Mouse (Mus musculus) intestine, postnatal 0 days (tissue): Measurements from ENCODE around the gene Atrnl1. TPM values are rescaled to one million over a fixed set of nuclear protein-coding genes. Genes with fewer than 3 reads are reported as not detected.

Experiments used
- ATAC-seq: fragments of 200-750 bp; cut with Nextera tagmentation; 2 replicates; pipeline ENCODE4 v1.8.0; 2017; ENCODE audit warnings: mild to moderate bottlenecking, moderate TSS enrichment, moderate library complexity
- H3K27ac ChIP-seq: fragments of 300-500 bp; sonication (generic); 2 replicates; pipeline ENCODE4 v1.5.1; 2014; ENCODE audit warnings: mild to moderate bottlenecking, low read depth, low read length, moderate library complexity
- H3K27me3 ChIP-seq: fragments of 300-500 bp; sonication (generic); replicated peaks from 2 replicates; pipeline ENCODE4 v1.6.1; 2014; ENCODE audit warnings: low read length, mixed read lengths; ENCODE audit not compliant: control insufficient read depth, insufficient read depth
- H3K36me3 ChIP-seq: fragments of 300-500 bp; sonication (generic); 2 replicates; pipeline ENCODE4 v1.6.1; 2014; ENCODE audit warnings: mild to moderate bottlenecking, moderate library complexity; ENCODE audit not compliant: control insufficient read depth, insufficient read depth
- H3K4me1 ChIP-seq: fragments of 300-500 bp; sonication (generic); replicated peaks from 2 replicates; pipeline ENCODE4 v1.6.1; 2014; ENCODE audit warnings: antibody characterized with exemption, low read length, mixed read lengths; ENCODE audit not compliant: control insufficient read depth, insufficient read depth
- H3K4me2 ChIP-seq: fragments of 300-500 bp; sonication (generic); replicated peaks from 2 replicates; pipeline ENCODE4 v1.6.1; 2014; ENCODE audit warnings: low read depth, mild to moderate bottlenecking, moderate library complexity
- H3K4me3 ChIP-seq: fragments of 300-500 bp; sonication (generic); 2 replicates; pipeline ENCODE4 v1.5.1; 2014; ENCODE audit warnings: low read depth, low read length
- H3K9ac ChIP-seq: fragments of 300-500 bp; sonication (generic); 2 replicates; pipeline ENCODE4 v1.6.1; 2014; ENCODE audit warnings: mild to moderate bottlenecking, low read depth, low read length
- H3K9me3 ChIP-seq: fragments of 300-500 bp; sonication (generic); 2 replicates; pipeline ENCODE4 v1.6.1; 2016; ENCODE audit warnings: mixed run types; ENCODE audit not compliant: control insufficient read depth
- CTCF ChIP-seq: sonication (generic); IDR thresholded peaks from 2 replicates; pipeline ENCODE4 v1.5.1; 2016; ENCODE audit warnings: low read depth, mild to moderate bottlenecking, control low read depth, antibody characterized with exemption, moderate library complexity
- WGBS: fragments of 180-500 bp; shearing (Covaris S2); extraction: QIAGEN DNeasy Blood & Tissue Kit; methylation state at CpG from one replicate; pipeline ENCODE4 v1.1.7; 2014; 5-methylcytosine and 5-hydroxymethylcytosine counted together
- polyA plus RNA-seq: library from polyadenylated mRNA; unstranded; fragments of >200 nt; fragmentation: Nextera tagmentation; extraction: Ambion mirVana; gene quantifications from 2 replicates; pipeline ENCODE4 v1.2.1, GENCODE M21; 2015

Gene Atrnl1
- polyA plus RNA-seq, 1 experiment from 2014 or later, result 2.6 TPM

GRCm38 (mm10) chr19:57942281-57942680 is 331.4 kb downstream of the Atrnl1 start:
- WGBS, result 89% methylated on average over 14 of the region's 14 CpGs
- H3K27me3 ChIP-seq, result no peaks in the 10 kb centered on the region
- peaks cover 2% of the 10 kb centered on the region; the same call in 1 of the 2 replicates for H3K36me3 ChIP-seq
- H3K27ac ChIP-seq, result no peak overlapping the region
- H3K4me2 ChIP-seq, result no peak overlapping the region
- no peak for TF ChIP-seq CTCF
- no peaks in the 10 kb centered on the region for H3K9me3 ChIP-seq
- no peaks in the 10 kb centered on the region for H3K4me1 ChIP-seq
- ATAC-seq, result no peak
- H3K9ac ChIP-seq, result no peak overlapping the region
- no peak overlapping the region for H3K4me3 ChIP-seq

DNA sequence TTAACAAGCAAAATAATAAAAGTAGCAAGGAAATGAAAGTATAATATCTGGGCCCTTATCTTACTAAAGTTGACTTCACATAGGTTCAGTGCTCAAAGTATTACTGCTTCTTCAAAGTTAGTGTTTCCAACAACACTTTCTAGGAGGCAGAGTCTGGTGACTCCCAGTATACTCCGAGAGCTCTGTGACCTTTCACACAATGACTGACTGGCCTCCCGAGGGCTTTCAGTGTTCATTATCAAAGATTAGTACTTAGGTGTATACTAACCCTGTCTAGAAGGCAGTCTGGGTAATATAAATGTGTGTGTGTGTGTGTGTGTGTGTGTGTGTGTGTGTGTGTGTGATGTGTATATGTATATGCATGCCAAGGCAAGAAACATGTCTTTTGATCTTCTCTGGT is 332.5 kb downstream of the Atrnl1 start:
- no peak for TF ChIP-seq CTCF
- Histone ChIP-seq H3K27me3 (no peaks in the 10 kb centered on the region), H3K4me2 (no peak overlapping the region), H3K9ac (no peak overlapping the region), H3K9me3 (no peaks in the 10 kb centered on the region), H3K27ac (no peak overlapping the region), H3K4me3 (no peak overlapping the region), H3K36me3 (no peaks in the 10 kb centered on the region), H3K4me1 (no peaks in the 10 kb centered on the region)
- peak; percentile 61 for ATAC-seq
- WGBS, result 37% methylated on average over 2 of the region's 2 CpGs

DNA sequence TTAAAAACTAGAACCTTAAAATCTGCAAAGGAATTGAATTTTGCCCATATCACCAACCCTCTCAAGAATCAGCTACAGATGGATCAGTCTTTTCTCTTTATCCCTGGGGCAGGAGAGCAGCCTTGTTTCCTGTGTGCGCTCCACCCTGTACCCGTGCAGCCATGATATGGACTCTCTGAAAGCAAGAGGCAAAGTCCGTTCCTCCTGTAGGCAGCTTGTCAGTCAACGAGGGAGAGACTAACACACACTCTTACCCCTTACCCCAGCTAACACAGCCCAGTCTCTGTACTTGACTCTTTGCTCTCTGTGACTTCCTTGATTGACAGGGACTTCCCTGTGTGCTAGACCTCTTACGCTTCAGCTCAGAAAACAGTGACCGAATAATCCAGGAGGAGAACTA is 333.8 kb downstream of the Atrnl1 start:
- no peaks in the 10 kb centered on the region for H3K36me3 ChIP-seq
- TF ChIP-seq CTCF, result no peak
- no peak overlapping the region for H3K4me3 ChIP-seq
- peak; percentile 90 for ATAC-seq
- no peaks in the 10 kb centered on the region for H3K4me1 ChIP-seq
- H3K4me2 ChIP-seq, result no peak overlapping the region
- 52% methylated on average over 6 of the region's 6 CpGs for WGBS
- no peaks in the 10 kb centered on the region for H3K9me3 ChIP-seq
- H3K9ac ChIP-seq, result no peak overlapping the region
- H3K27ac ChIP-seq, result peak overlapping the region; percentile 42; the same call in 1 of the 2 replicates
- no peaks in the 10 kb centered on the region for H3K27me3 ChIP-seq

GRCm38 (mm10) chr19:57945626-57946250 is 334.9 kb downstream of the Atrnl1 start:
- no peak for ATAC-seq
- WGBS, result 84% methylated on average over 4 of the region's 4 CpGs
- Histone ChIP-seq H3K4me2 (no peak overlapping the region), H3K27me3 (no peaks in the 10 kb centered on the region), H3K36me3 (no peaks in the 10 kb centered on the region), H3K4me3 (no peak overlapping the region), H3K27ac (no peak overlapping the region), H3K9ac (no peak overlapping the region), H3K9me3 (no peaks in the 10 kb centered on the region), H3K4me1 (no peaks in the 10 kb centered on the region)
- no peak for TF ChIP-seq CTCF

DNA sequence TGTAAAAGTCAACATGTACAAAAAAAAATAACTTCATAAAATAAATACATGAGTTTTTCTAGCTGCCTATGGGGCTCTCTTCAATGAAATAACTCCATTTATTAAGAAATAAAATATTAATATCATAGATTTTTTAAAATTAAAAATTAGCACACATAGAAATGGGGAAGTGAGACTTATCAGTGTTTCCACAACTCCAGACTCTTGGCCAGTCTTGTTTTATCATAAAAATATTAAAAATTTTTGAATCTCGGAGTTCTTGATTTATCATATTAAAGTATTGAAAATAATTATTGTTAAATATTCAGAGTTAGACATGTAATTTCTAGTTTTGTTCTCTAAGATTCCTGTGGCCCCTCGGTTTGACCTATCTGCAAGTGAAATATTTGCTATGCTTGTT is 337.7 kb downstream of the Atrnl1 start:
- Histone ChIP-seq H3K4me2 (no peak overlapping the region), H3K9ac (no peak overlapping the region), H3K4me1 (no peaks in the 10 kb centered on the region), H3K27me3 (no peaks in the 10 kb centered on the region), H3K27ac (no peak overlapping the region), H3K4me3 (no peak overlapping the region), H3K36me3 (no peaks in the 10 kb centered on the region), H3K9me3 (no peaks in the 10 kb centered on the region)
- no peak for ATAC-seq
- no peak for TF ChIP-seq CTCF
- 95% methylated on average over 2 of the region's 2 CpGs for WGBS

- H3K4me2 ChIP-seq, result no peak overlapping the region
- H3K9ac ChIP-seq, result no peak overlapping the region
- no peaks in the 10 kb centered on the region for H3K9me3 ChIP-seq
- TF ChIP-seq CTCF, result no peak
- H3K27me3 ChIP-seq, result no peaks in the 10 kb centered on the region
- no peaks in the 10 kb centered on the region for H3K36me3 ChIP-seq
- ATAC-seq, result no peak
- H3K27ac ChIP-seq, result no peak overlapping the region
- 85% methylated on average over 13 of the region's 13 CpGs for WGBS
- no peak overlapping the region for H3K4me3 ChIP-seq
- no peaks in the 10 kb centered on the region for H3K4me1 ChIP-seq
These were observed 338.6 kb downstream of the Atrnl1 start for GRCm38 (mm10) chr19:57949260-57949917.
